Mouse (Mus musculus) lung, adult 2 months (tissue): Measurements from ENCODE around the gene Ptprr.

Experiments used
- CTCF ChIP-seq: fragments of 200-500 bp; IDR thresholded peaks from 2 replicates; pipeline ENCODE4 v1.5.1; 2011; ENCODE audit warnings: mild to moderate bottlenecking, low read length, control low read depth; ENCODE audit not compliant: insufficient read depth
- POLR2A ChIP-seq: fragments of 200-500 bp; IDR thresholded peaks from 2 replicates; pipeline ENCODE4 v1.6.1; 2011; ENCODE audit warnings: low read depth, mild to moderate bottlenecking, control low read depth, low read length, borderline replicate concordance; ENCODE audit errors: extremely low read depth

GRCm38 (mm10) chr10:116018480-116018891, 473 bp downstream of the Ptprr start:
- no peak for TF ChIP-seq POLR2A
- no peak for TF ChIP-seq CTCF
